Mouse (Mus musculus) heart, adult 2 months (tissue): Measurements from ENCODE around the gene Nepro. TPM values are rescaled to one million over a fixed set of nuclear protein-coding genes. Genes with fewer than 3 reads are reported as not detected.

Source experiments
- DNase-seq, 2 experiments: peaks; one replicate each; pipeline ENCODE4 v3.0.0; 2021
- H3K27ac ChIP-seq: fragments of 200-600 bp; 2 replicates; pipeline ENCODE4 v1.8.1; 2022
- H3K27me3 ChIP-seq: fragments of 200-500 bp; 2 replicates; pipeline ENCODE4 v1.6.1; 2012; ENCODE audit warnings: mild to moderate bottlenecking, low read length, inconsistent platforms, mixed read lengths; ENCODE audit not compliant: control insufficient read depth, insufficient read depth
- H3K36me3 ChIP-seq: fragments of 200-500 bp; 2 replicates; pipeline ENCODE4 v1.6.1; 2012; ENCODE audit warnings: low read length, inconsistent platforms; ENCODE audit not compliant: control insufficient read depth, insufficient read depth
- H3K4me1 ChIP-seq: fragments of 200-500 bp; 2 replicates; pipeline ENCODE4 v1.6.1; 2011; ENCODE audit warnings: low read length; ENCODE audit not compliant: control insufficient read depth, insufficient read depth
- H3K4me3 ChIP-seq: fragments of 200-600 bp; 2 replicates; pipeline ENCODE4 v1.8.1; 2022
- H3K79me2 ChIP-seq: fragments of 200-500 bp; replicated peaks from 2 replicates; pipeline ENCODE4 v1.6.1; 2012; ENCODE audit warnings: mild to moderate bottlenecking, inconsistent platforms, low read length, moderate library complexity, mixed read lengths; ENCODE audit not compliant: control insufficient read depth, insufficient read depth
- H3K9ac ChIP-seq: fragments of 200-500 bp; 2 replicates; pipeline ENCODE4 v1.6.1; 2012; ENCODE audit warnings: low read depth, mild to moderate bottlenecking, control low read depth, inconsistent platforms, low read length, mixed read lengths
- CTCF ChIP-seq: fragments of 200-600 bp; IDR thresholded peaks from 2 replicates; pipeline ENCODE4 v1.8.1; 2022; ENCODE audit warnings: antibody characterized with exemption, mild to moderate bottlenecking, moderate library complexity
- EP300 ChIP-seq: fragments of 200-500 bp; IDR thresholded peaks from 2 replicates; pipeline ENCODE4 v1.6.1; 2011; ENCODE audit warnings: low read depth, low read length, control low read depth; ENCODE audit not compliant: insufficient read depth
- POLR2A ChIP-seq: fragments of 200-500 bp; IDR thresholded peaks from 2 replicates; pipeline ENCODE4 v1.6.1; 2011; ENCODE audit warnings: mild to moderate bottlenecking, low read depth, low read length, control low read depth; ENCODE audit not compliant: insufficient read depth
- WGBS: fragments of 180-500 bp; shearing (Covaris S2); methylation state at CpG from one replicate; pipeline ENCODE4 v1.1.7; 2018; 5-methylcytosine and 5-hydroxymethylcytosine counted together
- intact Hi-C: fragments of 180-260 bp; cut with DNase I; formaldehyde crosslinking; loops from one replicate; pipeline ENCODE4 v1.15.1; 2025
- long read RNA-seq: library from polyadenylated mRNA; stranded (forward); transcript quantifications from one replicate; pipeline ENCODE4 v2.0.0, GENCODE M21; 2021
- polyA plus RNA-seq: library from polyadenylated mRNA; depleted of rRNA; stranded (reverse); fragments of >200 nt; gene quantifications from 2 replicates; pipeline ENCODE4 v1.2.3, GENCODE M21; 2012; rRNA removed
- total RNA-seq, 2 experiments: library from RNA; stranded (reverse); gene quantifications; 2 replicates each; pipeline ENCODE4 v1.2.3; 2021

Gene Nepro
- total RNA-seq (1 to 10 TPM; 4.0 to 4.9 TPM), polyA plus RNA-seq (1.3 and 2.9 TPM in 2 replicates)
- long read RNA-seq, partial matches to known transcripts = 0 of 1 reads
- long read RNA-seq, other reads (novel, unspliced or antisense) = 0 of 1 reads

DNA sequence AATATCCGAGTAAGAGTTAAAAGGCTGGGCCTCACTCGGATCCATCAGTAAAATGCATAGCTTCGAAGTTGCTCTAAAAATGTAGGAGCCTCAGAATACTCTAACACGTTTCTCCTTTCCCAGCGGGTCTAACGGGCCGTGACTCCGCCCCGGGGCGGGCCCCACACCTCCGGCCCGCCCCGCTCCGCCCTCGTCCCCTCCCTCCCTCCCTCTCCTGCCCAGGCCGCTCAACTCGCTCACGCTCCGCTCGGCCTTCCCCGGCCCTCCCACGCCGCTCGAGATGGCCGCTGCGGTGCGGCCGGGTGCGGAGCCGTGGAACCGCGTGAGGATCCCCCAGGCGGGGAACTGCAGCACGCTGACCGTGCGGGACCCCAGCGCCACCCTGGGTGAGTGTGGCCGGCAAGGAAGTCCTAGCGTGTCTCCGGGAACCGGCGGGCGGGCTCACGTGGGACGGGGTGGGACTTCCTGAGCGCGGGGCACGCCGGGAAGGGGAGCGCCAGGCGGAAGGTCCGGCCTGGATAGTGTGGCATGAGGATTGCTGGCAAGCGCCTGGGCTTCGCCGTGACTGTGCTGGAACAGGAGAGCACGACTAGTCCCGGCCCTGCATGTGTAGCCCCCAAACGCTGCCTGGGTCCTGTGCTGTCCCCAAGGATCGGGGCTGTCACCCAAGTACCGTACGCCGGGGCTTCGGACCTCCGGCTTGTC lies at the start of gene Nepro:
TSS of gene Nepro (plus strand) at position 219 of the 705 bp plus-strand sequence.
- peaks cover 5% of the 10 kb centered on the region for H3K4me1 ChIP-seq
- DNase-seq = peak; percentile 98
- peak within 1 kb of the TSS; percentile 92 for H3K4me3 ChIP-seq
- WGBS = 1% methylated on average over 63 of the region's 64 CpGs
- peak within 1 kb of the TSS; percentile 86 for H3K9ac ChIP-seq
- intact Hi-C loops = loop anchor here (10.0 kb wide), 2 partner anchors 371 to 911 kb away; partner anchors contain the start of gene Ccdc80
- no peaks in the 10 kb centered on the region for H3K79me2 ChIP-seq
- peak within 1 kb of the TSS; percentile 83 for H3K27ac ChIP-seq
- H3K36me3 ChIP-seq = peaks cover 4% of the 10 kb centered on the region
- no peak for TF ChIP-seq CTCF
- TF ChIP-seq POLR2A = peak; percentile 91
- no peak for TF ChIP-seq EP300
- H3K27me3 ChIP-seq = no peaks in the 10 kb centered on the region

DNA sequence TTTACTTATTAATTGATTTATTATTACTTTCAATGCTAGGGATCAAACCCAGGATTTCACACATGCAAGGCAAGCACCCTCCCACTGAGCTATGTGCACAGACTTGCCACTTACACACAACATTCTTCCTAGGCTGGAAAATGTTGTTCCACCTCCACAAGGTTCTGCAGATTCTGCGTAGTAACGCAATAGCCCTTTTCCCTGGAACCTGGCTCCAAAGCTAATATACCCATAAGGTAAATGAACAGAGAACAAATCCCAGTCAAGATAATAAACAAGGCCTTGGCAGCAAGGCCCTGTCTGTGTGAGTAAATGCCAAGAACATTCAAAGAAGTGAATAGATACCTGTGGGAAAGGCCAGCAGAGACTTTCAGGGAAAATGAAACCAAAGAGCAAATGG lies 47.7 kb upstream of the Nepro start:
- no peaks in the 10 kb centered on the region for H3K27me3 ChIP-seq
- H3K36me3 ChIP-seq = peaks cover 4% of the 10 kb centered on the region; the same call in 1 of the 2 replicates
- no peak overlapping the region for H3K9ac ChIP-seq
- DNase-seq = no peak
- TF ChIP-seq CTCF (no peak), EP300 (no peak), POLR2A (no peak)
- whole genome bisulfite sequencing = 90% methylated on average over 2 of the region's 2 CpGs
- no peak overlapping the region for H3K4me3 ChIP-seq
- intact Hi-C loops = loop anchor here (10.0 kb wide), 1 partner anchor 1128 kb away; no protein-coding TSS in a partner anchor
- peaks cover 1% of the 10 kb centered on the region for H3K4me1 ChIP-seq
- H3K79me2 ChIP-seq = no peaks in the 10 kb centered on the region
- no peak overlapping the region for H3K27ac ChIP-seq

DNA sequence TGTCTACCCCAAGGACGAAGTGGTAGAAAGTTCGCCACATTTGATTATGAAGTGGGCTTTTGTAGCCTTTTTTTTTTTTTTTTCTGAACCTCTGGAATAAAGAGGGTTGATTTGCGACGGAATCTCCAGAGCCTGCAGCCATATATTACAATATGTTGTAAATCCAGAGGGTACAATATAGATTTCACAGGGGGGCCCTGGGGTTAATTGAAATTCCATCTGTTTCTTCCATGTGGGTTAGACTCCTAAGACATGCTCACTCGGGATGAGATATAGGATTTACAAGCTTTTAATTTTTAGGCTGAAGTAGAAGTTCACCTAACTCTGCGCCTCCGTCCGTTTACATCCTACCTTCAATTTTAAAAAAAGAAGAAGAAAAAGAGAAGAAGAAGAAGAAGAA lies 45.0 kb upstream of the Nepro start:
- H3K4me1 ChIP-seq = peaks cover 1% of the 10 kb centered on the region
- H3K4me3 ChIP-seq = no peak overlapping the region
- H3K9ac ChIP-seq = no peak overlapping the region
- H3K79me2 ChIP-seq = no peaks in the 10 kb centered on the region
- intact Hi-C loops = loop anchor here (10.0 kb wide), 1 partner anchor 1126 kb away; no protein-coding TSS in a partner anchor
- 91% methylated on average over 8 of the region's 8 CpGs for WGBS
- peaks cover 4% of the 10 kb centered on the region; the same call in 1 of the 2 replicates for H3K36me3 ChIP-seq
- H3K27ac ChIP-seq = no peak overlapping the region
- TF ChIP-seq EP300 = no peak
- no peak for TF ChIP-seq POLR2A
- TF ChIP-seq CTCF = no peak
- no peak for DNase-seq
- H3K27me3 ChIP-seq = no peaks in the 10 kb centered on the region

DNA sequence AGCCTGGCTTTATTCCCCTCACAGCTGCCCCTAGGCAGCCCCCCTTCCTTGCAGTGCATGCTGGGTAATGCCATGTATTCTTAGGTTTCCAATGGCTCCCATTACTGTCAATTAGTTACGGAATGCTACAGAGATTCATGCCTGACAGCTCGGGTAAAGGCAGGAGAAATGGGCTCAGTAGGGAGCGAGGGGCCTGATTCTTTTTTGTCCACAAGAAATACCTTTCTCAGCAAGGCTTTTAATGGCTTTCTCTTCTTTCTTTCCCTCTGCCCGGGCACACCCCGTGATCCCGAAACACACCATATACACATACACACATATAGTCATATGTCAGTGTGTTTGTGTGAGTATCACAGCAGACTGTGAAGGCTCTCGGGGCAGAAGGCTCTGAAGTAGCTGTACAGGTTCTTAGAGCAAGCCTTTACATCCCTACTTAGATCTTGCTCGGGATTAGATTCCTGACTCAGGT lies 44.6 kb upstream of the Nepro start:
- Histone ChIP-seq H3K27ac (peak overlapping the region; percentile 71; the same call in 1 of the 2 replicates), H3K36me3 (peaks cover 4% of the 10 kb centered on the region; the same call in 1 of the 2 replicates), H3K4me1 (peaks cover 1% of the 10 kb centered on the region), H3K4me3 (no peak overlapping the region), H3K9ac (no peak overlapping the region), H3K79me2 (no peaks in the 10 kb centered on the region), H3K27me3 (no peaks in the 10 kb centered on the region)
- TF ChIP-seq EP300 = no peak
- no peak for TF ChIP-seq CTCF
- no peak for TF ChIP-seq POLR2A
- DNase-seq = no peak
- intact Hi-C loops = loop anchor here (10.0 kb wide), 1 partner anchor 1125 kb away; no protein-coding TSS in a partner anchor
- WGBS = 86% methylated on average over 8 of the region's 8 CpGs

DNA sequence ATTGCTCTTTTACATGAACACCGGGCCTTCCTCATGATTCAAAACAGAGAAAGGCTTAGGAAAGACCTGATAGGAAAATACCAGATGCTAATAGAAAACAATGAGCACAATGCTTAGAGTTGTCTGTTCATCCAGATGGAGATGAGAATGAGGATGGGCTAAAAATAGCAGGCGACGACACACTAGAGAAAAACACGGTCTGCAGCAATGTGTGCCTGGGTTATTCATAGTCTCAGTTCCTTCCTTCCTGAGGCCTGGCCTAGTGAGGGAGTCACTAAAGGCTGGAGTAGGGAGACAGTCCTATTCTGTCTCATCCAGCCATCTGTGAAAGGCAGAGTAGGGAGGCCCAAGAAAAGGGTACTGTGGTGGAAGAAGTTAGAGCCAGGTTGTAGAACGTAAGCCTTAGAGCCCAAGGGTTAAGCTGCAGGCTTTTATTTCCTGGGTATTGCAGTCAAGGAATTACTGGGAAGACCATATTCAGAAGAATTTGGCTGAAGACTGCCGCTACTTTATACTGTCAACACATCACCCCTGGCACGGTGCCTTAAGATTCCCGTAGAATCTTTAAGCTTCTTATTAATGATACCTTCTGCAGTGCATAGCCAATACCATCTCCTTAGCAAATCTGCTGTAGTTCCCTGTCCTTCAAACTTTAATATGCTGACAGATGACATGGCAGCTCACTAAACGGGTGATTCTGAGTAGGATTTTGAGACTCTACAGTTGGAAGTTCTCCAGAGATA lies 43.2 kb upstream of the Nepro start:
- intact Hi-C loops = no loop called here
- no peak overlapping the region for H3K9ac ChIP-seq

More for the DNA sequence above, 43.2 kb upstream of the Nepro start:
- Histone ChIP-seq H3K27me3 (no peaks in the 10 kb centered on the region), H3K36me3 (peaks cover 4% of the 10 kb centered on the region; the same call in 1 of the 2 replicates), H3K27ac (peak overlapping the region; percentile 71), H3K4me1 (peaks cover 1% of the 10 kb centered on the region), H3K4me3 (no peak overlapping the region), H3K79me2 (no peaks in the 10 kb centered on the region)
- peak; percentile 54; the same call in 1 of the 2 replicates for TF ChIP-seq POLR2A
- TF ChIP-seq EP300 = 0 out of 2 replicates have a peak, but pooled peaks have one; percentile 48
- TF ChIP-seq CTCF = no peak
- DNase-seq = peak; percentile 30 to 47
- 28% methylated on average over 9 of the region's 9 CpGs for WGBS
